Mouse (Mus musculus): Measurements from ENCODE around the gene Dner. TPM values are rescaled to one million over a fixed set of nuclear protein-coding genes. Genes with fewer than 3 reads are reported as not detected.

The Dner gene
- polyA plus RNA-seq, 2 experiments: 5.9 to 6.4 TPM

GRCm38 (mm10) chr1:84668100-84668846, 27.7 kb downstream of the Dner start:
- WGBS: 78% methylated on average over 7 of the region's 7 CpGs
- TF ChIP-seq POLR2A (IDR thresholded peaks at IDR 0.05; ENCODE audit: borderline replicate concordance, extremely low read depth, insufficient read depth, insufficient read length): no peak
- no peaks in the 10 kb centered on the region for H3K4me1 ChIP-seq (ENCODE audit: control insufficient read depth, insufficient read depth, low read length)
- no peak overlapping the region for H3K4me3 ChIP-seq (replicated peaks; ENCODE audit: low read length)
- H3K27me3 ChIP-seq (ENCODE audit: control insufficient read depth, insufficient read depth, low read length): no peaks in the 10 kb centered on the region
- no peaks in the 10 kb centered on the region for H3K36me3 ChIP-seq (ENCODE audit: control insufficient read depth, insufficient read depth, low read length)
- H3K9me3 ChIP-seq (ENCODE audit: control insufficient read depth, low read length): no peaks in the 10 kb centered on the region
- ATAC-seq (ENCODE audit: low FRiP score, low read depth): no peak
- no peak overlapping the region for H3K4me2 ChIP-seq (replicated peaks; ENCODE audit: low read depth, low read length, severe bottlenecking)
- no peak overlapping the region for H3K9ac ChIP-seq (ENCODE audit: low read depth, low read length, severe bottlenecking)
- no peak overlapping the region for H3K27ac ChIP-seq (replicated peaks; ENCODE audit: low read depth, low read length)
- DNase-seq (ENCODE audit: low spot score): no peak

- TF ChIP-seq POLR2A (IDR thresholded peaks at IDR 0.05; ENCODE audit: borderline replicate concordance, extremely low read depth, insufficient read depth, insufficient read length): no peak
- DNase-seq (ENCODE audit: low spot score): no peak
- H3K27ac ChIP-seq (replicated peaks; ENCODE audit: low read depth, low read length): no peak overlapping the region
- H3K9ac ChIP-seq (ENCODE audit: low read depth, low read length, severe bottlenecking): no peak overlapping the region
- H3K36me3 ChIP-seq (ENCODE audit: control insufficient read depth, insufficient read depth, low read length): no peaks in the 10 kb centered on the region
- H3K27me3 ChIP-seq (ENCODE audit: control insufficient read depth, insufficient read depth, low read length): no peaks in the 10 kb centered on the region
- no peak overlapping the region for H3K4me2 ChIP-seq (replicated peaks; ENCODE audit: low read depth, low read length, severe bottlenecking)
- no peaks in the 10 kb centered on the region for H3K9me3 ChIP-seq (ENCODE audit: control insufficient read depth, low read length)
- 73% methylated on average over 4 of the region's 4 CpGs for WGBS
- no peak for ATAC-seq (ENCODE audit: low FRiP score, low read depth)
- H3K4me1 ChIP-seq (ENCODE audit: control insufficient read depth, insufficient read depth, low read length): no peaks in the 10 kb centered on the region
- no peak overlapping the region for H3K4me3 ChIP-seq (replicated peaks; ENCODE audit: low read length)
Observed at GRCm38 (mm10) chr1:84667660-84668059, 28.4 kb downstream of the Dner start.

GRCm38 (mm10) chr1:84664377-84665118, 31.5 kb downstream of the Dner start:
- TF ChIP-seq POLR2A (IDR thresholded peaks at IDR 0.05; ENCODE audit: borderline replicate concordance, extremely low read depth, insufficient read depth, insufficient read length): no peak
- H3K27ac ChIP-seq (replicated peaks; ENCODE audit: low read depth, low read length): no peak overlapping the region
- no peak for ATAC-seq (ENCODE audit: low FRiP score, low read depth)
- H3K4me2 ChIP-seq (replicated peaks; ENCODE audit: low read depth, low read length, severe bottlenecking): no peak overlapping the region
- no peak overlapping the region for H3K4me3 ChIP-seq (replicated peaks; ENCODE audit: low read length)
- DNase-seq (ENCODE audit: low spot score): no peak
- H3K36me3 ChIP-seq (ENCODE audit: control insufficient read depth, insufficient read depth, low read length): no peaks in the 10 kb centered on the region
- H3K9me3 ChIP-seq (ENCODE audit: control insufficient read depth, low read length): no peaks in the 10 kb centered on the region
- no peaks in the 10 kb centered on the region for H3K4me1 ChIP-seq (ENCODE audit: control insufficient read depth, insufficient read depth, low read length)
- WGBS: 60% methylated on average over 4 of the region's 4 CpGs
- H3K9ac ChIP-seq (ENCODE audit: low read depth, low read length, severe bottlenecking): no peak overlapping the region
- no peaks in the 10 kb centered on the region for H3K27me3 ChIP-seq (ENCODE audit: control insufficient read depth, insufficient read depth, low read length)

- no peak for ATAC-seq (ENCODE audit: low FRiP score, low read depth)
- Histone ChIP-seq H3K4me3 (replicated peaks; ENCODE audit: low read length) (no peak overlapping the region), H3K9ac (ENCODE audit: low read depth, low read length, severe bottlenecking) (no peak overlapping the region), H3K9me3 (ENCODE audit: control insufficient read depth, low read length) (no peaks in the 10 kb centered on the region), H3K4me2 (replicated peaks; ENCODE audit: low read depth, low read length, severe bottlenecking) (no peak overlapping the region), H3K4me1 (ENCODE audit: control insufficient read depth, insufficient read depth, low read length) (no peaks in the 10 kb centered on the region), H3K36me3 (ENCODE audit: control insufficient read depth, insufficient read depth, low read length) (no peaks in the 10 kb centered on the region), H3K27me3 (ENCODE audit: control insufficient read depth, insufficient read depth, low read length) (no peaks in the 10 kb centered on the region), H3K27ac (replicated peaks; ENCODE audit: low read depth, low read length) (no peak overlapping the region)
- 89% methylated on average over 2 of the region's 2 CpGs for WGBS
- TF ChIP-seq POLR2A (IDR thresholded peaks at IDR 0.05; ENCODE audit: borderline replicate concordance, extremely low read depth, insufficient read depth, insufficient read length): no peak
- no peak for DNase-seq (ENCODE audit: low spot score)
Observed at GRCm38 (mm10) chr1:84646781-84647180, 49.2 kb downstream of the Dner start.

GRCm38 (mm10) chr1:84640463-84640862, 55.6 kb downstream of the Dner start:
- Histone ChIP-seq H3K4me3 (replicated peaks; ENCODE audit: low read length) (no peak overlapping the region), H3K9me3 (ENCODE audit: control insufficient read depth, low read length) (no peaks in the 10 kb centered on the region), H3K27ac (replicated peaks; ENCODE audit: low read depth, low read length) (no peak overlapping the region), H3K4me1 (ENCODE audit: control insufficient read depth, insufficient read depth, low read length) (no peaks in the 10 kb centered on the region; the same call in 1 of the 2 replicates), H3K27me3 (ENCODE audit: control insufficient read depth, insufficient read depth, low read length) (no peaks in the 10 kb centered on the region), H3K9ac (ENCODE audit: low read depth, low read length, severe bottlenecking) (no peak overlapping the region), H3K4me2 (replicated peaks; ENCODE audit: low read depth, low read length, severe bottlenecking) (no peak overlapping the region), H3K36me3 (ENCODE audit: control insufficient read depth, insufficient read depth, low read length) (no peaks in the 10 kb centered on the region)
- no peak for DNase-seq (ENCODE audit: low spot score)
- 69% methylated on average over 4 of the region's 4 CpGs for WGBS
- no peak for TF ChIP-seq POLR2A (IDR thresholded peaks at IDR 0.05; ENCODE audit: borderline replicate concordance, extremely low read depth, insufficient read depth, insufficient read length)
- no peak for ATAC-seq (ENCODE audit: low FRiP score, low read depth)

All from limb, embryonic 14.5 days (tissue).